Mouse (Mus musculus) embryonic facial prominence, embryonic 14.5 days (tissue): ENCODE measurements at regions not wholly inside any gene's neighbourhood (a gene's known extent, or its start where the extent isn't known, plus 50 kb on each side); places are given as distances from the start of the nearest gene placed in this dataset.

ENCODE experiments used
- ATAC-seq: fragments of 200-750 bp; cut with Nextera tagmentation; 2 replicates; pipeline ENCODE4 v1.8.0; 2017; ENCODE audit warnings: low read depth, moderate number of reproducible peaks, moderate TSS enrichment
- DNase-seq: peaks from one replicate; pipeline ENCODE4 v3.0.0-alpha.2; 2015; ENCODE audit warnings: low spot score
- H3K27ac ChIP-seq: fragments of 300-500 bp; sonication (generic); replicated peaks from 2 replicates; pipeline ENCODE4 v1.5.1; 2014; ENCODE audit warnings: low read depth, mild to moderate bottlenecking, low read length, moderate library complexity
- H3K27me3 ChIP-seq: fragments of 300-500 bp; sonication (generic); replicated peaks from 2 replicates; pipeline ENCODE4 v1.6.1; 2014; ENCODE audit warnings: low read length; ENCODE audit not compliant: control insufficient read depth, insufficient read depth
- H3K36me3 ChIP-seq: fragments of 300-500 bp; sonication (generic); 2 replicates; pipeline ENCODE4 v1.6.1; 2014; ENCODE audit warnings: low read length, mixed read lengths; ENCODE audit not compliant: control insufficient read depth, insufficient read depth
- H3K4me1 ChIP-seq: fragments of 300-500 bp; sonication (generic); 2 replicates; pipeline ENCODE4 v1.6.1; 2014; ENCODE audit warnings: antibody characterized with exemption, low read length; ENCODE audit not compliant: control insufficient read depth, insufficient read depth
- H3K4me2 ChIP-seq: fragments of 300-500 bp; sonication (generic); 2 replicates; pipeline ENCODE4 v1.6.1; 2014; ENCODE audit warnings: low read depth, mild to moderate bottlenecking, low read length, moderate library complexity, mixed read lengths
- H3K4me3 ChIP-seq: fragments of 300-500 bp; sonication (generic); 2 replicates; pipeline ENCODE4 v1.5.1; 2014; ENCODE audit warnings: low read depth, mild to moderate bottlenecking, low read length
- H3K9ac ChIP-seq: fragments of 300-500 bp; sonication (generic); 2 replicates; pipeline ENCODE4 v1.6.1; 2014; ENCODE audit warnings: low read depth, mild to moderate bottlenecking, low read length, moderate library complexity, mixed read lengths
- H3K9me3 ChIP-seq: fragments of 300-500 bp; sonication (generic); 2 replicates; pipeline ENCODE4 v1.6.1; 2016; ENCODE audit warnings: low read length; ENCODE audit not compliant: control insufficient read depth
- WGBS: fragments of 180-500 bp; shearing (Covaris S2); extraction: QIAGEN DNeasy Blood & Tissue Kit; methylation state at CpG from one replicate; pipeline ENCODE4 v1.1.7; 2014; 5-methylcytosine and 5-hydroxymethylcytosine counted together

- WGBS, result 76% methylated on average over 3 of the region's 3 CpGs
- H3K27me3 ChIP-seq, result no peaks in the 10 kb centered on the region
- no peaks in the 10 kb centered on the region for H3K9me3 ChIP-seq
- no peak overlapping the region for H3K27ac ChIP-seq
- H3K4me3 ChIP-seq, result no peak overlapping the region
- ATAC-seq (no peak), DNase-seq (no peak)
- no peak overlapping the region for H3K9ac ChIP-seq
- H3K36me3 ChIP-seq, result no peaks in the 10 kb centered on the region
- no peaks in the 10 kb centered on the region for H3K4me1 ChIP-seq
- H3K4me2 ChIP-seq, result no peak overlapping the region
These were observed 334.9 kb upstream of the Api5 start for GRCm38 (mm10) chr2:94772801-94773200.

GRCm38 (mm10) chr2:94772268-94772667, 334.3 kb upstream of the Api5 start:
- no peak overlapping the region for H3K27ac ChIP-seq
- no peaks in the 10 kb centered on the region for H3K36me3 ChIP-seq
- H3K4me3 ChIP-seq, result no peak overlapping the region
- H3K9me3 ChIP-seq, result no peaks in the 10 kb centered on the region
- no peak overlapping the region for H3K4me2 ChIP-seq
- WGBS, result 64% methylated on average over 4 of the region's 4 CpGs
- DNase-seq, result no peak
- H3K9ac ChIP-seq, result no peak overlapping the region
- ATAC-seq, result no peak
- no peaks in the 10 kb centered on the region for H3K4me1 ChIP-seq
- H3K27me3 ChIP-seq, result no peaks in the 10 kb centered on the region

- Histone ChIP-seq H3K9ac (no peak overlapping the region), H3K36me3 (no peaks in the 10 kb centered on the region), H3K9me3 (0 out of 2 replicates have a peak, but pooled peaks cover 5% of the 10 kb centered on the region), H3K4me1 (no peaks in the 10 kb centered on the region), H3K27ac (no peak overlapping the region), H3K27me3 (no peaks in the 10 kb centered on the region), H3K4me3 (no peak overlapping the region), H3K4me2 (no peak overlapping the region)
- 90% methylated on average over 2 of the region's 2 CpGs for WGBS
- ATAC-seq (no peak), DNase-seq (no peak)
These were observed 328.6 kb upstream of the Api5 start for GRCm38 (mm10) chr2:94766524-94766923.

- Histone ChIP-seq H3K4me1 (no peaks in the 10 kb centered on the region), H3K9ac (no peak overlapping the region), H3K27me3 (no peaks in the 10 kb centered on the region), H3K27ac (no peak overlapping the region), H3K36me3 (no peaks in the 10 kb centered on the region), H3K4me3 (no peak overlapping the region), H3K4me2 (no peak overlapping the region), H3K9me3 (0 out of 2 replicates have a peak, but pooled peaks cover 5% of the 10 kb centered on the region)
- 0 out of 2 replicates have a peak, but pooled peaks have one; percentile 33 for ATAC-seq
- DNase-seq, result peak; percentile 43
- WGBS, result 19% methylated on average over 8 of the region's 8 CpGs
These were observed 327.0 kb upstream of the Api5 start for GRCm38 (mm10) chr2:94764852-94765435.

GRCm38 (mm10) chr2:94764451-94764850, 326.5 kb upstream of the Api5 start:
- Histone ChIP-seq H3K4me2 (no peak overlapping the region), H3K36me3 (no peaks in the 10 kb centered on the region), H3K4me3 (no peak overlapping the region), H3K27ac (no peak overlapping the region), H3K4me1 (no peaks in the 10 kb centered on the region), H3K9me3 (0 out of 2 replicates have a peak, but pooled peaks cover 5% of the 10 kb centered on the region), H3K9ac (no peak overlapping the region), H3K27me3 (no peaks in the 10 kb centered on the region)
- ATAC-seq, result no peak
- no peak for DNase-seq
- WGBS, result 9% methylated on average over 3 of the region's 3 CpGs

GRCm38 (mm10) chr2:94748161-94748711, 310.3 kb upstream of the Api5 start:
- ATAC-seq (no peak), DNase-seq (peak; percentile 69)
- Histone ChIP-seq H3K9ac (no peak overlapping the region), H3K4me2 (no peak overlapping the region), H3K36me3 (no peaks in the 10 kb centered on the region), H3K27ac (no peak overlapping the region), H3K9me3 (no peaks in the 10 kb centered on the region), H3K4me3 (no peak overlapping the region), H3K27me3 (no peaks in the 10 kb centered on the region), H3K4me1 (no peaks in the 10 kb centered on the region)
- 78% methylated on average over 3 of the region's 3 CpGs for WGBS

- DNase-seq (no peak), ATAC-seq (no peak)
- Histone ChIP-seq H3K9ac (no peak overlapping the region), H3K27me3 (no peaks in the 10 kb centered on the region), H3K27ac (no peak overlapping the region), H3K4me1 (no peaks in the 10 kb centered on the region), H3K9me3 (no peaks in the 10 kb centered on the region), H3K4me3 (no peak overlapping the region), H3K4me2 (no peak overlapping the region), H3K36me3 (no peaks in the 10 kb centered on the region)
- 82% methylated on average over 5 of the region's 5 CpGs for WGBS
These were observed 291.9 kb upstream of the Api5 start for GRCm38 (mm10) chr2:94729791-94730190.

- Histone ChIP-seq H3K27me3 (no peaks in the 10 kb centered on the region), H3K4me2 (no peak overlapping the region), H3K9me3 (no peaks in the 10 kb centered on the region), H3K9ac (no peak overlapping the region), H3K27ac (no peak overlapping the region), H3K4me1 (no peaks in the 10 kb centered on the region), H3K4me3 (no peak overlapping the region), H3K36me3 (no peaks in the 10 kb centered on the region)
- DNase-seq (no peak), ATAC-seq (no peak)
- 15% methylated on average over 1 of the region's 1 CpGs for WGBS
These were observed 261.4 kb upstream of the Api5 start for GRCm38 (mm10) chr2:94699383-94699782.

GRCm38 (mm10) chr2:94695212-94695611, 257.3 kb upstream of the Api5 start:
- no peak for ATAC-seq
- H3K9ac ChIP-seq, result no peak overlapping the region
- no peaks in the 10 kb centered on the region for H3K9me3 ChIP-seq
- H3K36me3 ChIP-seq, result no peaks in the 10 kb centered on the region
- H3K4me2 ChIP-seq, result no peak overlapping the region
- no peaks in the 10 kb centered on the region for H3K4me1 ChIP-seq
- WGBS, result 76% methylated on average over 3 of the region's 3 CpGs
- no peak overlapping the region for H3K27ac ChIP-seq
- H3K4me3 ChIP-seq, result no peak overlapping the region
- no peak for DNase-seq
- H3K27me3 ChIP-seq, result no peaks in the 10 kb centered on the region
